Mouse (Mus musculus) embryonic facial prominence, embryonic 14.5 days (tissue): ENCODE measurements around the gene Ankib1. TPM values are rescaled to one million over a fixed set of nuclear protein-coding genes. Genes with fewer than 3 reads are reported as not detected.
"Not testable (repeated sequence)": the region's sequence is repeated elsewhere in the genome, so short reads cannot be mapped to it uniquely, and the experiment has no call there.

ENCODE experiments used
- ATAC-seq: fragments of 200-750 bp; cut with Nextera tagmentation; 2 replicates; pipeline ENCODE4 v1.8.0; 2017; ENCODE audit warnings: low read depth, moderate number of reproducible peaks, moderate TSS enrichment
- DNase-seq: peaks from one replicate; pipeline ENCODE4 v3.0.0-alpha.2; 2015; ENCODE audit warnings: low spot score
- H3K27ac ChIP-seq: fragments of 300-500 bp; sonication (generic); replicated peaks from 2 replicates; pipeline ENCODE4 v1.5.1; 2014; ENCODE audit warnings: low read depth, mild to moderate bottlenecking, low read length, moderate library complexity
- H3K27me3 ChIP-seq: fragments of 300-500 bp; sonication (generic); replicated peaks from 2 replicates; pipeline ENCODE4 v1.6.1; 2014; ENCODE audit warnings: low read length; ENCODE audit not compliant: control insufficient read depth, insufficient read depth
- H3K36me3 ChIP-seq: fragments of 300-500 bp; sonication (generic); 2 replicates; pipeline ENCODE4 v1.6.1; 2014; ENCODE audit warnings: low read length, mixed read lengths; ENCODE audit not compliant: control insufficient read depth, insufficient read depth
- H3K4me1 ChIP-seq: fragments of 300-500 bp; sonication (generic); 2 replicates; pipeline ENCODE4 v1.6.1; 2014; ENCODE audit warnings: antibody characterized with exemption, low read length; ENCODE audit not compliant: control insufficient read depth, insufficient read depth
- H3K4me2 ChIP-seq: fragments of 300-500 bp; sonication (generic); 2 replicates; pipeline ENCODE4 v1.6.1; 2014; ENCODE audit warnings: low read depth, mild to moderate bottlenecking, low read length, moderate library complexity, mixed read lengths
- H3K4me3 ChIP-seq: fragments of 300-500 bp; sonication (generic); 2 replicates; pipeline ENCODE4 v1.5.1; 2014; ENCODE audit warnings: low read depth, mild to moderate bottlenecking, low read length
- H3K9ac ChIP-seq: fragments of 300-500 bp; sonication (generic); 2 replicates; pipeline ENCODE4 v1.6.1; 2014; ENCODE audit warnings: low read depth, mild to moderate bottlenecking, low read length, moderate library complexity, mixed read lengths
- H3K9me3 ChIP-seq: fragments of 300-500 bp; sonication (generic); 2 replicates; pipeline ENCODE4 v1.6.1; 2016; ENCODE audit warnings: low read length; ENCODE audit not compliant: control insufficient read depth
- WGBS: fragments of 180-500 bp; shearing (Covaris S2); extraction: QIAGEN DNeasy Blood & Tissue Kit; methylation state at CpG from one replicate; pipeline ENCODE4 v1.1.7; 2014; 5-methylcytosine and 5-hydroxymethylcytosine counted together
- polyA plus RNA-seq: library from polyadenylated mRNA; unstranded; fragments of >200 nt; fragmentation: Nextera tagmentation; extraction: Ambion mirVana; gene quantifications from 2 replicates; pipeline ENCODE4 v1.2.1, GENCODE M21; 2014

Ankib1 gene
- polyA plus RNA-seq, 1 experiment from 2014 or later: 13.2 TPM

DNA sequence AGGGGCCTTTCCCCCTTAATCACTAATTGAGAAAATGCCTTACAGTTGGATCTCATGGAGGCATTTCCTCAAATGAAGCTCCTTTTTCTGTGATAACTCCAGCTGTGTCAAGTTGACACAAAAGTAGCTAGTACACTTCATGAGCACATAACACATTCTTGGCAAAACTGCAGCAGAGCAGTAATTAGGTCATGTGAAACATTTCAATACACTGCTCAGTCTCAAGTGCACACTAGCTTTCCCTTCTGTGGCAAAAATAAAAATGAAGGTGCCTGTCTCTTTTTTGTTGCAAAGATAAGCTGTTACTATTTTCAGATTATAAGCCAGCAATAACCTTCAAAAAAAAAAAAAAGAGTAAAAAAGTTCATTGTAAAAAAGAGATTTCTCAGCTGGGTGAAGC is 52.2 kb downstream of the Ankib1 start:
- not testable (repeated sequence) for ATAC-seq, H3K9ac ChIP-seq, H3K4me2 ChIP-seq, H3K9me3 ChIP-seq, H3K27me3 ChIP-seq, H3K4me3 ChIP-seq, DNase-seq, H3K4me1 ChIP-seq, H3K27ac ChIP-seq
- H3K36me3 ChIP-seq: peaks cover 19% of the 10 kb centered on the region

DNA sequence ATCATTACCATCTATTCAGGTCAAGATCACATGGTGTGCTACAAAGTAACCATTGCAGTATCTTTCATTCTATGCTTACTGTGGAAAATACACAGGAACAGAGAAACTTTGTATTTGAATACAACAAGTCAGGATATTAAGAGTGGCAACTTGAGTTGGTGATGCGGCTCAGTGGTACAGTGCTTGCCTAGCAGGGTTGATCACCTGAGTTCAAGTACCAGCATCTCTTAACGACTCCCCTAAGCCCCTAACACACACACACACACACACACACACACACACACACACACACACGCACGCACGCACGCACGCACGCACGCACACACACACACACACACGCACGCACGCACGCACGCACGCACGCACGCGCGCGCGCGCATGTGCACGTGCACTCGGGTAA is 69.9 kb downstream of the Ankib1 start:
- H3K9ac ChIP-seq, ATAC-seq, DNase-seq, H3K27ac ChIP-seq, H3K27me3 ChIP-seq, H3K4me1 ChIP-seq, H3K36me3 ChIP-seq, H3K4me3 ChIP-seq, H3K9me3 ChIP-seq, H3K4me2 ChIP-seq: not testable (repeated sequence)
- WGBS: 91% methylated on average over 23 of the region's 24 CpGs

DNA sequence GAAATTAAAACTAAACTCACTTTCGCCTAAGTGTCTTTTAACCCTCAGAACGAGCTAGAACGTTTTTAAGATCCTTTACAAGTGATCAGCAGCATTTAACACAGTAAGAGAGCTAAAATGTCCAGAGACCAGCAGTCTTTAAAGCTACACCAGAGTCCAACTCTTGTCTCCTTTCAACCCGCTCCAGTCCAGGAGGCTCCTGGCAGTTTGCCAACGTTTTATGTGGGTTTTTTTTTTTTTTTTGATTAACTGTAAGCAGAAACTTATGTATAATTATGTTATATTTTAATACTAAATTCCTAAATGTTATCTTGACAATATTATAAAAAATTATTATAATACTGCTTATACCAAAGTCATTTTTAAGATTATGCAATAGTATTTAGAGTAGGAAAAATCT is 73.9 kb downstream of the Ankib1 start:
- DNase-seq: no peak
- H3K4me3 ChIP-seq: no peak overlapping the region
- WGBS: 70% methylated on average over 5 of the region's 5 CpGs
- peaks cover 11% of the 10 kb centered on the region; the same call in 1 of the 2 replicates for H3K36me3 ChIP-seq
- no peaks in the 10 kb centered on the region for H3K4me1 ChIP-seq
- H3K27me3 ChIP-seq: no peaks in the 10 kb centered on the region
- no peak overlapping the region for H3K27ac ChIP-seq
- no peaks in the 10 kb centered on the region for H3K9me3 ChIP-seq
- H3K4me2 ChIP-seq: no peak overlapping the region
- no peak for ATAC-seq
- H3K9ac ChIP-seq: no peak overlapping the region

DNA sequence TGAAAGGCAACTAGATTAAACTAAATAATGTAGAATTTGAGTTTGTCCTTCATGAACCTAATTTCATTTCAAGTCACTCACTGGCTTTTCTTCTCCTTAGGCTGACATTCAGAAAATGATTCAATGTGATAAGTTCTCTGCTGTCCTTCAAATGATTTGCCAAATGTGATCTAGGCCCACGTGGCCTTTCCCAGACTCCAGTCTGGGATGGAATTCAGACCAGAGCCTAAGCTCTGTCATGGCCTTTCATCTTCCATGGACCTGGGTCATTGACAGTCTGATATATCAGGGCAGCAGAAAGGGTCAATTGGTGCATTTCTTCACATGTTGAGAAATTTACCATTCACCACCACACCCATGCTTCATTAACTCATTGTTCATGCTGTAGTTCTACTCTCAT is 77.2 kb downstream of the Ankib1 start:
- no peak overlapping the region for H3K27ac ChIP-seq
- H3K4me3 ChIP-seq: no peak overlapping the region
- no peaks in the 10 kb centered on the region for H3K27me3 ChIP-seq
- H3K4me1 ChIP-seq: no peaks in the 10 kb centered on the region
- H3K9ac ChIP-seq: no peak overlapping the region
- H3K9me3 ChIP-seq: no peaks in the 10 kb centered on the region
- H3K36me3 ChIP-seq: peaks cover 22% of the 10 kb centered on the region
- WGBS: 81% methylated on average over 1 of the region's 1 CpGs
- no peak for ATAC-seq
- no peak overlapping the region for H3K4me2 ChIP-seq
- no peak for DNase-seq

DNA sequence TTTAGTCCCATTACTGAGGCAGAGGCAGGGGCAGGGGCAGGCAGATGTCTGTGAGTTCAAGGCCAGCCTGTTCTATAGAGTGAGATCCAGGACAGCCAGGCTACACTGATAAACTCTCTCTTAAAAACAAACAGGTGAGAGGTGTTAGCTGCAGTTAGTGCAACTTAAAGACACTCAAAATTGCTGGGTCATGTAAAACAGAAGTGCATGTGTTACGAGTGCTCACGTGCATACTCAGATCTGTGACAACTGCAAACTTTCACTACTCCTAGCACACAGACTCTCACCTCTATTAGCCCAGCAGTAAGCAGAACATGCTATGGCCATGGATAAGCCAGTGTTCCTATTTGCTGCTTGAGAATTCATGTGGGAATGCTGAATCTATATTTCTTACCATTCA is 79.3 kb downstream of the Ankib1 start:
- ATAC-seq (no peak), DNase-seq (no peak)
- Histone ChIP-seq H3K9me3 (no peaks in the 10 kb centered on the region), H3K4me2 (no peak overlapping the region), H3K4me1 (no peaks in the 10 kb centered on the region), H3K4me3 (no peak overlapping the region), H3K27me3 (no peaks in the 10 kb centered on the region), H3K36me3 (peaks cover 37% of the 10 kb centered on the region), H3K27ac (no peak overlapping the region), H3K9ac (no peak overlapping the region)
- 92% methylated on average over 2 of the region's 2 CpGs for WGBS

DNA sequence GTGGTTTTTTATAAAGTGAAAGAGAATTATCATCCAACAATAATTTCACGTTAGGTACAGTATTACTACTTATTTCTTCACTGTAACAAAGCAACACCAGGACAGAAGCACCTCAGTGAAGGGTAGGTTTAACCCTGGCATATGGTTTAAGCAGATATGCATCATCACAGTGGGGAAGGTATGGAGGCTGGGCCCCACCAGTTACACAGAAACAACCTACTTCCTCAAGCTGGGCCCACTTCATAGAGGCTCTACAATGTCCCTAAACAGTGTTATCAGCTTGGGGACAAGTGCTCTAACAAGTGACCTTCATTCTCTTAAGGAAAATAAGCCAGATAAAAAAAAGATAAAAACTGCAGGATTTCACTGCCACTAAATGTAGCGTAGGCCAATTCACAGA is 79.9 kb downstream of the Ankib1 start:
- no peak for ATAC-seq
- Histone ChIP-seq H3K27me3 (no peaks in the 10 kb centered on the region), H3K4me3 (no peak overlapping the region), H3K36me3 (peaks cover 36% of the 10 kb centered on the region), H3K4me1 (no peaks in the 10 kb centered on the region), H3K27ac (no peak overlapping the region), H3K4me2 (no peak overlapping the region), H3K9me3 (no peaks in the 10 kb centered on the region), H3K9ac (no peak overlapping the region)
- WGBS: 91% methylated on average over 2 of the region's 2 CpGs
- no peak for DNase-seq

DNA sequence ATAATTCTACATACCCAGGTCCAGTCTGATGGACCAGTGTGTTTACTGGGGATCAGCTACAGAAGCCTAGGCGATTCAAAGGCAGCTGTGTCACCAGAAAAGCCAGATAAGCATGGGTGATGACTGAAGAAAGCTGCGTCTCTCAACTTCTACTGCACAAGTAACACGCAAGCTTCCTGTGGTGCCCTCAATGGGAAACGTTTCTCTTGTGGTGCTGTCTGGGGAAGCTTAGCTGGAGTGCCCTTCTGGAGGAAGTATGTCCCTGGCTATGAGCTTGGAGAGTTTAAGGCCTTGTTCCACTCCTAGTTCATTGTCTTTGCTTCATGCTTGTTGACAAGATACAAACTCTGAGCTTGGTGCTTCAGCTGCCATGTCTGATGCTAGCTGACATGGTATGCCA is 83.4 kb downstream of the Ankib1 start:
- Histone ChIP-seq H3K4me1 (no peaks in the 10 kb centered on the region), H3K27ac (no peak overlapping the region), H3K9ac (no peak overlapping the region), H3K27me3 (no peaks in the 10 kb centered on the region), H3K4me2 (no peak overlapping the region), H3K36me3 (peaks cover 34% of the 10 kb centered on the region), H3K9me3 (no peaks in the 10 kb centered on the region), H3K4me3 (no peak overlapping the region)
- WGBS: 91% methylated on average over 4 of the region's 4 CpGs
- DNase-seq (no peak), ATAC-seq (no peak)

DNA sequence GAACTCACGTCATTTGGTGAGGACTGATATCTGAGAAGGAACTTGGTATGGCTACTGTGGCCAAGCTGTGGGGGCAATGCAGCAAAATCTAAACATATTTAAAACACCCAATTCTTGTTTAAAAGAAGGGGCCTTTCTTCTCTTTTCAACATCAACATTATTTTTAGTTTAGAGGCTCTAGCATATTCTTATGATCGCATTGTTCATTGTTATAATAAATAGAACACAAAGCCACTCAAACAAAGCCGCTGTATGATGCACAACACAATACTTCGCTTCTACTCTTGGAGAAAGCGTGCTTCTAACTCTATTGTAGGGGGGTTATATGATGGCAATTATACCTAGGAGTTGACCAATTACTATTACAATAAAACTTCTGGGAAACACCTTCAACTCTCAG is 86.9 kb downstream of the Ankib1 start:
- Histone ChIP-seq H3K4me2 (no peak overlapping the region), H3K36me3 (peaks cover 43% of the 10 kb centered on the region), H3K9ac (no peak overlapping the region), H3K4me1 (no peaks in the 10 kb centered on the region), H3K4me3 (no peak overlapping the region), H3K27me3 (no peaks in the 10 kb centered on the region), H3K9me3 (no peaks in the 10 kb centered on the region), H3K27ac (no peak overlapping the region)
- ATAC-seq: no peak
- 95% methylated on average over 5 of the region's 5 CpGs for WGBS
- no peak for DNase-seq

DNA sequence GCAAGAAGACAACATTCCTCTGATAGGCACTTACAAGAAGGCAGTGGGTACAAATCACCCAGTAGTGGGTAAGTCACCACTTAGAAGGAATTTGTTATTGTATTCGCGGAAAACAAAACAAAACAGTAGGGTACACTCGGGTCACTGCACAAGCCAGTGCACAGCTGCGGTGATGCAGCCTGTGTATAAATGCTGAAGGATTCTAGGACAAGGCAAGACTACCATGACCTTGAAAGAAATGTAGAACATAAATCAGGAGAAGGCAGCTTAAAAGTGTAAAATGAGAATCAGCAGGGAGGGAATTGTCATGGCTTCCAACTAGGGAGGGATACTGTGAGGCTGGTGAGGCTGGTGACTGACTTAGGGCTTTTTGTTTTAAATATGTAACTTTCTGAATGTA is 100.5 kb downstream of the Ankib1 start:
- Histone ChIP-seq H3K36me3 (peaks cover 42% of the 10 kb centered on the region), H3K4me1 (no peaks in the 10 kb centered on the region), H3K27me3 (no peaks in the 10 kb centered on the region), H3K9ac (no peak overlapping the region), H3K4me3 (no peak overlapping the region), H3K4me2 (no peak overlapping the region), H3K9me3 (no peaks in the 10 kb centered on the region), H3K27ac (no peak overlapping the region)
- 83% methylated on average over 4 of the region's 4 CpGs for WGBS
- DNase-seq (no peak), ATAC-seq (no peak)
